Mouse (Mus musculus): ENCODE measurements around the gene Hmcn1. TPM values are rescaled to one million over a fixed set of nuclear protein-coding genes. Genes with fewer than 3 reads are reported as not detected.

Hmcn1 gene
- polyA plus RNA-seq, 1 experiment, result 6.3 TPM

- Histone ChIP-seq H3K4me1 (ENCODE audit: control insufficient read depth, insufficient read depth, low read length) (no peaks in the 10 kb centered on the region), H3K27ac (ENCODE audit: insufficient read depth, low read length) (no peak overlapping the region), H3K4me3 (ENCODE audit: insufficient read depth, low read length) (no peak overlapping the region)
- TF ChIP-seq CTCF (IDR thresholded peaks at IDR 0.05; ENCODE audit: extremely low read depth, insufficient read depth, low read length), result no peak
- no peak for TF ChIP-seq POLR2A (IDR thresholded peaks at IDR 0.05; ENCODE audit: extremely low read depth, insufficient read depth, low read length)
Measured at GRCm38 (mm10) chr1:150546463-150546862, 446.8 kb downstream of the Hmcn1 start.

GRCm38 (mm10) chr1:150540267-150540666 is 453.0 kb downstream of the Hmcn1 start:
- Histone ChIP-seq H3K4me3 (ENCODE audit: insufficient read depth, low read length) (no peak overlapping the region), H3K4me1 (ENCODE audit: control insufficient read depth, insufficient read depth, low read length) (no peaks in the 10 kb centered on the region), H3K27ac (ENCODE audit: insufficient read depth, low read length) (no peak overlapping the region)
- no peak for TF ChIP-seq POLR2A (IDR thresholded peaks at IDR 0.05; ENCODE audit: extremely low read depth, insufficient read depth, low read length)
- peak; percentile 94 for TF ChIP-seq CTCF (IDR thresholded peaks at IDR 0.05; ENCODE audit: extremely low read depth, insufficient read depth, low read length)

GRCm38 (mm10) chr1:150537410-150538128 is 455.7 kb downstream of the Hmcn1 start:
- H3K4me3 ChIP-seq (ENCODE audit: insufficient read depth, low read length), result no peak overlapping the region
- no peaks in the 10 kb centered on the region for H3K4me1 ChIP-seq (ENCODE audit: control insufficient read depth, insufficient read depth, low read length)
- TF ChIP-seq POLR2A (IDR thresholded peaks at IDR 0.05; ENCODE audit: extremely low read depth, insufficient read depth, low read length) (no peak), CTCF (IDR thresholded peaks at IDR 0.05; ENCODE audit: extremely low read depth, insufficient read depth, low read length) (no peak)
- H3K27ac ChIP-seq (ENCODE audit: insufficient read depth, low read length), result no peak overlapping the region

GRCm38 (mm10) chr1:150535770-150536534 is 457.3 kb downstream of the Hmcn1 start:
- TF ChIP-seq POLR2A (IDR thresholded peaks at IDR 0.05; ENCODE audit: extremely low read depth, insufficient read depth, low read length) (no peak), CTCF (IDR thresholded peaks at IDR 0.05; ENCODE audit: extremely low read depth, insufficient read depth, low read length) (no peak)
- Histone ChIP-seq H3K27ac (ENCODE audit: insufficient read depth, low read length) (no peak overlapping the region), H3K4me3 (ENCODE audit: insufficient read depth, low read length) (no peak overlapping the region), H3K4me1 (ENCODE audit: control insufficient read depth, insufficient read depth, low read length) (no peaks in the 10 kb centered on the region)

GRCm38 (mm10) chr1:150534587-150534986 is 458.6 kb downstream of the Hmcn1 start:
- Histone ChIP-seq H3K4me3 (ENCODE audit: insufficient read depth, low read length) (no peak overlapping the region), H3K27ac (ENCODE audit: insufficient read depth, low read length) (no peak overlapping the region), H3K4me1 (ENCODE audit: control insufficient read depth, insufficient read depth, low read length) (no peaks in the 10 kb centered on the region)
- no peak for TF ChIP-seq CTCF (IDR thresholded peaks at IDR 0.05; ENCODE audit: extremely low read depth, insufficient read depth, low read length)
- TF ChIP-seq POLR2A (IDR thresholded peaks at IDR 0.05; ENCODE audit: extremely low read depth, insufficient read depth, low read length), result no peak

- no peak overlapping the region for H3K4me3 ChIP-seq (ENCODE audit: insufficient read depth, low read length)
- TF ChIP-seq CTCF (IDR thresholded peaks at IDR 0.05; ENCODE audit: extremely low read depth, insufficient read depth, low read length) (no peak), POLR2A (IDR thresholded peaks at IDR 0.05; ENCODE audit: extremely low read depth, insufficient read depth, low read length) (no peak)
- no peak overlapping the region for H3K27ac ChIP-seq (ENCODE audit: insufficient read depth, low read length)
- no peaks in the 10 kb centered on the region for H3K4me1 ChIP-seq (ENCODE audit: control insufficient read depth, insufficient read depth, low read length)
Measured at GRCm38 (mm10) chr1:150513041-150513440, 480.2 kb downstream of the Hmcn1 start.

Other genes with a start within 250 kb of the Hmcn1 start
- not detected in 2 replicates for gene Gm47985, start 189.1 kb upstream of the Hmcn1 start, polyA plus RNA-seq (2012; rRNA removed)
- gene Gm8947, start 198.9 kb upstream of the Hmcn1 start, polyA plus RNA-seq (2012; rRNA removed), result not detected in 2 replicates
- not detected in 2 replicates for gene Gm47995, start 205.0 kb upstream of the Hmcn1 start, polyA plus RNA-seq (2012; rRNA removed)
- gene 3110040M04Rik, start 210.7 kb upstream of the Hmcn1 start, polyA plus RNA-seq (2012; rRNA removed), result not detected in 2 replicates
- not detected in 2 replicates for gene Gm47996, start 216.7 kb upstream of the Hmcn1 start, polyA plus RNA-seq (2012; rRNA removed)

All from cortical plate, adult 2 months (tissue).